Mouse (Mus musculus) kidney, adult 2 months (tissue): ENCODE results near the gene Dgkb.

Experiments used
- CTCF ChIP-seq: fragments of 200-500 bp; conservative IDR thresholded peaks from 2 replicates; pipeline ENCODE4 v1.5.1; 2011; ENCODE audit warnings: low read depth, mild to moderate bottlenecking, control low read depth, low read length, moderate library complexity, mixed read lengths; ENCODE audit not compliant: insufficient read depth, insufficient read length
- POLR2A ChIP-seq: fragments of 200-500 bp; IDR thresholded peaks from one replicate; pipeline ENCODE4 v1.6.1; 2011; ENCODE audit warnings: low read depth, low read length, control low read depth

GRCm38 (mm10) chr12:38545431-38545830 lies 727.9 kb downstream of the Dgkb start:
- no peak for TF ChIP-seq POLR2A
- TF ChIP-seq CTCF, result no peak
